Mouse (Mus musculus): Measurements from ENCODE around the gene Mc1r. TPM values are rescaled to one million over a fixed set of nuclear protein-coding genes. Genes with fewer than 3 reads are reported as not detected.

The Mc1r gene
- polyA plus RNA-seq, 1 experiment from 2014 or later = 0.28 TPM

Other genes with a start within 250 kb of the Mc1r start
- 0.95 TPM in 1 of 2 replicates, not detected in the other for gene Sult5a1, start 248.8 kb upstream of the Mc1r start, polyA plus RNA-seq (2014; fragmentation: Nextera tagmentation; extraction: Ambion mirVana)
- not detected in 2 replicates for gene Dpep1, start 220.9 kb upstream of the Mc1r start, polyA plus RNA-seq (2014; fragmentation: Nextera tagmentation; extraction: Ambion mirVana)
- 175 and 196 TPM in 2 replicates for gene Chmp1a, start 194.3 kb upstream of the Mc1r start, polyA plus RNA-seq (2014; fragmentation: Nextera tagmentation; extraction: Ambion mirVana)
- 5.3 and 6.9 TPM in 2 replicates for gene Spata33, start 194.3 kb upstream of the Mc1r start, polyA plus RNA-seq (2014; fragmentation: Nextera tagmentation; extraction: Ambion mirVana)
- gene Cdk10, start 182.3 kb upstream of the Mc1r start, polyA plus RNA-seq (2014; fragmentation: Nextera tagmentation; extraction: Ambion mirVana) = 53.9 and 62.6 TPM in 2 replicates
- 4.4 and 5.1 TPM in 2 replicates for gene Spata2l, start 170.9 kb upstream of the Mc1r start, polyA plus RNA-seq (2014; fragmentation: Nextera tagmentation; extraction: Ambion mirVana)
- 20.0 and 22.2 TPM in 2 replicates for gene Zfp276, start 152.9 kb upstream of the Mc1r start, polyA plus RNA-seq (2014; fragmentation: Nextera tagmentation; extraction: Ambion mirVana)
- gene Vps9d1, start 152.8 kb upstream of the Mc1r start, polyA plus RNA-seq (2014; fragmentation: Nextera tagmentation; extraction: Ambion mirVana) = 54.0 and 59.0 TPM in 2 replicates
- gene Fanca, start 88.5 kb upstream of the Mc1r start, polyA plus RNA-seq (2014; fragmentation: Nextera tagmentation; extraction: Ambion mirVana) = 8.0 and 9.2 TPM in 2 replicates
- gene Spire2, start 74.4 kb upstream of the Mc1r start, polyA plus RNA-seq (2014; fragmentation: Nextera tagmentation; extraction: Ambion mirVana) = 32.8 and 36.0 TPM in 2 replicates
- 254 and 294 TPM in 2 replicates for gene Tcf25, start 33.4 kb upstream of the Mc1r start, polyA plus RNA-seq (2014; fragmentation: Nextera tagmentation; extraction: Ambion mirVana)
- gene Tubb3, start 4.3 kb downstream of the Mc1r start, polyA plus RNA-seq (2014; fragmentation: Nextera tagmentation; extraction: Ambion mirVana) = 2,028 and 2,035 TPM in 2 replicates
- gene Def8, start 16.4 kb downstream of the Mc1r start, polyA plus RNA-seq (2014; fragmentation: Nextera tagmentation; extraction: Ambion mirVana) = 42.0 and 48.2 TPM in 2 replicates
- 33.6 and 37.0 TPM in 2 replicates for gene Afg3l1, start 70.8 kb downstream of the Mc1r start, polyA plus RNA-seq (2014; fragmentation: Nextera tagmentation; extraction: Ambion mirVana)
- gene Dbndd1, start 108.4 kb downstream of the Mc1r start, polyA plus RNA-seq (2014; fragmentation: Nextera tagmentation; extraction: Ambion mirVana) = 103 and 116 TPM in 2 replicates
- 38.6 and 41.9 TPM in 2 replicates for gene Gas8, start 111.7 kb downstream of the Mc1r start, polyA plus RNA-seq (2014; fragmentation: Nextera tagmentation; extraction: Ambion mirVana)
- gene Rhou, start 246.8 kb downstream of the Mc1r start, polyA plus RNA-seq (2014; fragmentation: Nextera tagmentation; extraction: Ambion mirVana) = 10.0 and 12.9 TPM in 2 replicates